Mouse (Mus musculus): Measurements from ENCODE around the gene Mon2.

GRCm38 (mm10) chr10:122970188-122970587 is 106.1 kb downstream of the Mon2 start:
- TF ChIP-seq CTCF (IDR thresholded peaks at IDR 0.05; ENCODE audit: extremely low read depth, insufficient read length, insufficient replicate concordance, low read depth, low read length): no peak
- TF ChIP-seq POLR2A (IDR thresholded peaks at IDR 0.05; ENCODE audit: low read depth, low read length): no peak

Data from small intestine, adult 2 months (tissue).